Mouse (Mus musculus) induced T-regulatory cell, adult 2 months (primary cell): Measurements from ENCODE around the gene Vars.
"Not testable (repeated sequence)": the region's sequence is repeated elsewhere in the genome, so short reads cannot be mapped to it uniquely, and the experiment has no call there.

ENCODE experiments used
- DNase-seq: peaks from one replicate; pipeline ENCODE4 v3.0.0-alpha.2; 2012; ENCODE audit warnings: low read depth

Vars gene

GRCm38 (mm10) chr17:35000717-35001451, at the start of gene Vars:
TSS of gene Vars (plus strand) at chr17:35000987.
- peak; percentile 93 for DNase-seq

- no peak for DNase-seq
These were observed 49.0 kb upstream of the Vars start for GRCm38 (mm10) chr17:34951636-34952377.

GRCm38 (mm10) chr17:34952378-34953040, 48.3 kb upstream of the Vars start:
- peak; percentile 91 for DNase-seq

GRCm38 (mm10) chr17:34953258-34953657, 47.5 kb upstream of the Vars start:
- DNase-seq = no peak

- no peak for DNase-seq
These were observed 46.9 kb upstream of the Vars start for GRCm38 (mm10) chr17:34953904-34954303.

GRCm38 (mm10) chr17:34954831-34955230, 46.0 kb upstream of the Vars start:
- DNase-seq = no peak

- no peak for DNase-seq
These were observed 44.9 kb upstream of the Vars start for GRCm38 (mm10) chr17:34955884-34956283.

- DNase-seq = peak; percentile 74
These were observed 44.4 kb upstream of the Vars start for GRCm38 (mm10) chr17:34956340-34956739.

- DNase-seq = not testable (repeated sequence)
These were observed 43.5 kb upstream of the Vars start for GRCm38 (mm10) chr17:34957291-34957690.

- DNase-seq = not testable (repeated sequence)
These were observed 42.8 kb upstream of the Vars start for GRCm38 (mm10) chr17:34957966-34958365.

- not testable (repeated sequence) for DNase-seq
These were observed 42.1 kb upstream of the Vars start for GRCm38 (mm10) chr17:34958734-34959129.

- peak; percentile 79 for DNase-seq
These were observed 41.5 kb upstream of the Vars start, which contains the start of gene Hspa1b for GRCm38 (mm10) chr17:34959130-34959778. TSS of gene Hspa1b (minus strand) at chr17:34959238.

GRCm38 (mm10) chr17:34959881-34960515, 40.8 kb upstream of the Vars start:
- DNase-seq = peak; percentile 65

- peak; percentile 38 for DNase-seq
These were observed 39.9 kb upstream of the Vars start for GRCm38 (mm10) chr17:34960702-34961493.

GRCm38 (mm10) chr17:34962125-34962524, 38.7 kb upstream of the Vars start:
- DNase-seq = no peak

GRCm38 (mm10) chr17:34962841-34963240, 37.9 kb upstream of the Vars start:
- DNase-seq = no peak

- no peak for DNase-seq
These were observed 36.1 kb upstream of the Vars start for GRCm38 (mm10) chr17:34964640-34965049.

GRCm38 (mm10) chr17:34965627-34966026, 35.2 kb upstream of the Vars start:
- no peak for DNase-seq

GRCm38 (mm10) chr17:34969822-34970221, 31.0 kb upstream of the Vars start, which contains the start of gene Gm20481:
TSS of gene Gm20481 (plus strand) at chr17:34969912.
- DNase-seq = not testable (repeated sequence)

- DNase-seq = not testable (repeated sequence)
These were observed 29.9 kb upstream of the Vars start for GRCm38 (mm10) chr17:34970850-34971249.

- not testable (repeated sequence) for DNase-seq
These were observed 29.1 kb upstream of the Vars start for GRCm38 (mm10) chr17:34971694-34972068.
